Mouse (Mus musculus) hindbrain, embryonic 12.5 days (tissue): ENCODE results near the gene Cxcl1. TPM values are rescaled to one million over a fixed set of nuclear protein-coding genes. Genes with fewer than 3 reads are reported as not detected.

Experiments
- ATAC-seq: fragments of 200-750 bp; cut with Nextera tagmentation; 2 replicates; pipeline ENCODE4 v1.8.0; 2017; ENCODE audit warnings: moderate TSS enrichment; ENCODE audit not compliant: low FRiP score
- H3K27ac ChIP-seq: fragments of 300-500 bp; sonication (generic); 2 replicates; pipeline ENCODE4 v1.5.1; 2016; ENCODE audit warnings: mild to moderate bottlenecking
- H3K27me3 ChIP-seq: fragments of 300-500 bp; sonication (generic); 2 replicates; pipeline ENCODE4 v1.6.1; 2016; ENCODE audit warnings: mild to moderate bottlenecking
- H3K36me3 ChIP-seq: fragments of 300-500 bp; sonication (generic); 2 replicates; pipeline ENCODE4 v1.6.1; 2016; ENCODE audit warnings: mild to moderate bottlenecking
- H3K4me1 ChIP-seq: fragments of 300-500 bp; sonication (generic); 2 replicates; pipeline ENCODE4 v1.6.1; 2016
- H3K4me2 ChIP-seq: fragments of 300-500 bp; sonication (generic); replicated peaks from 2 replicates; pipeline ENCODE4 v1.6.1; 2016; ENCODE audit warnings: mild to moderate bottlenecking
- H3K4me3 ChIP-seq: fragments of 300-500 bp; sonication (generic); 2 replicates; pipeline ENCODE4 v1.5.1; 2016; ENCODE audit warnings: mild to moderate bottlenecking
- H3K9ac ChIP-seq: fragments of 300-500 bp; sonication (generic); 2 replicates; pipeline ENCODE4 v1.6.1; 2016; ENCODE audit warnings: mild to moderate bottlenecking, moderate library complexity
- H3K9me3 ChIP-seq: fragments of 300-500 bp; sonication (generic); replicated peaks from 2 replicates; pipeline ENCODE4 v1.6.1; 2016; ENCODE audit warnings: mild to moderate bottlenecking
- WGBS: fragments of 180-500 bp; shearing (Covaris S2); methylation state at CpG from one replicate; pipeline ENCODE4 v1.1.7; 2016; 5-methylcytosine and 5-hydroxymethylcytosine counted together
- polyA plus RNA-seq: library from polyadenylated mRNA; unstranded; fragments of >200 nt; fragmentation: Nextera tagmentation; extraction: Ambion mirVana; gene quantifications from 2 replicates; pipeline ENCODE4 v1.2.1, GENCODE M21; 2016

The Cxcl1 gene
- polyA plus RNA-seq, 1 experiment from 2014 or later: 0.30 TPM

- 88% methylated on average over 5 of the region's 5 CpGs for WGBS
- no peak for ATAC-seq
- H3K9ac ChIP-seq: no peak overlapping the region
These were observed 8.3 kb downstream of the Cxcl1 start for GRCm38 (mm10) chr5:90899308-90899707.

GRCm38 (mm10) chr5:90900147-90900546 is 9.1 kb downstream of the Cxcl1 start:
- WGBS: 58% methylated on average over 7 of the region's 7 CpGs
- peaks cover 17% of the 10 kb centered on the region for H3K27me3 ChIP-seq
- H3K4me3 ChIP-seq: no peak overlapping the region
- H3K9ac ChIP-seq: no peak overlapping the region
- no peak overlapping the region for H3K4me2 ChIP-seq
- H3K9me3 ChIP-seq: no peaks in the 10 kb centered on the region
- peaks cover 6% of the 10 kb centered on the region for H3K4me1 ChIP-seq
- ATAC-seq: no peak
- H3K27ac ChIP-seq: no peak overlapping the region
- no peaks in the 10 kb centered on the region for H3K36me3 ChIP-seq

More at GRCm38 (mm10) chr5:90899308-90899707, 8.3 kb downstream of the Cxcl1 start:
- Histone ChIP-seq H3K4me1 (peaks cover 6% of the 10 kb centered on the region), H3K27me3 (peaks cover 11% of the 10 kb centered on the region), H3K27ac (no peak overlapping the region), H3K4me3 (no peak overlapping the region), H3K4me2 (no peak overlapping the region), H3K36me3 (no peaks in the 10 kb centered on the region), H3K9me3 (no peaks in the 10 kb centered on the region)

GRCm38 (mm10) chr5:90900688-90901087 is 9.6 kb downstream of the Cxcl1 start:
- no peak overlapping the region for H3K9ac ChIP-seq
- H3K9me3 ChIP-seq: no peaks in the 10 kb centered on the region
- no peak overlapping the region for H3K4me2 ChIP-seq
- no peak overlapping the region for H3K27ac ChIP-seq
- WGBS: 76% methylated on average over 7 of the region's 7 CpGs
- H3K4me3 ChIP-seq: no peak overlapping the region
- no peak for ATAC-seq
- peaks cover 6% of the 10 kb centered on the region for H3K4me1 ChIP-seq
- H3K27me3 ChIP-seq: peaks cover 17% of the 10 kb centered on the region
- no peaks in the 10 kb centered on the region for H3K36me3 ChIP-seq

- Histone ChIP-seq H3K9ac (peak overlapping the region; percentile 8; the same call in 1 of the 2 replicates), H3K4me2 (peak overlapping the region; percentile 62), H3K27ac (no peak overlapping the region), H3K4me3 (peak overlapping the region; percentile 27), H3K27me3 (peaks cover 17% of the 10 kb centered on the region), H3K36me3 (no peaks in the 10 kb centered on the region), H3K4me1 (peaks cover 6% of the 10 kb centered on the region), H3K9me3 (no peaks in the 10 kb centered on the region)
- WGBS: 12% methylated on average over 10 of the region's 10 CpGs
- ATAC-seq: peak; percentile 59; the same call in 1 of the 2 replicates
These were observed 11.6 kb downstream of the Cxcl1 start for GRCm38 (mm10) chr5:90902380-90903260.

DNA sequence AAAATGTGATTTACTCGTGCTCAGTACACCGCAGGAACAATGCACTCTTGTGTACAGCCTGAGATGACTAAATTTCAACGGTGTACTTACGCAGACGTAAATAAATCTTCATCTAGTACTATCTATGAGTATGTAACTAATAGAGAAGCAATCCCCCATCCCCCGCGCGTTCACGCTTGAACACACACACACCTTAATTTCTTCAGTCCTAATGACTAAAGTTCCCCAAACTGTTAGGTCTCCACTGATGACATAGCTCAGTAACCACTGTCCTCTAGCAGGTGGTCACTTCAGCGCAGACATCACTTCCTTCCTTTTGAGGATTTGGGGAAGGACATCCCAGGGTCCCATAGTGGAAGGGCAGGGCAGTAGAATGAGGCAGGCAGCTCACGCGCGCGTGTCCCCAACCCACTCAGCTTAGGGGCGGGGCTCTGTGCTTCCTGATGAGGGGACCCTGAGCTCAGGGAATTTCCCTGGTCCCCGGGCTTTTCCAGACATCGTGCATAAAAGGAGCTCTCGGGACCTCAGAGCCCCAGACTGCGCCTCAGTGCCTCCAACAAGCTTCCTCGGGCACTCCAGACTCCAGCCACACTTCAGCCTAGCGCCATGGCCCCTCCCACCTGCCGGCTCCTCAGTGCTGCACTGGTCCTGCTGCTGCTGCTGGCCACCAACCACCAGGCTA is 12.4 kb downstream of the Cxcl1 start, which contains the start of gene Cxcl2:
Gene Cxcl2, plus strand, starts transcription at position 533 of the 682 bp plus-strand sequence.
- Histone ChIP-seq H3K9ac (peak within 1 kb of the TSS; percentile 8; the same call in 1 of the 2 replicates), H3K36me3 (no peaks in the 10 kb centered on the region), H3K27me3 (peaks cover 17% of the 10 kb centered on the region), H3K27ac (no peak within 1 kb of the TSS), H3K4me2 (peak within 1 kb of the TSS; percentile 62), H3K4me3 (peak within 1 kb of the TSS; percentile 27), H3K9me3 (no peaks in the 10 kb centered on the region), H3K4me1 (peaks cover 6% of the 10 kb centered on the region)
- WGBS: 8% methylated on average over 22 of the region's 22 CpGs
- peak; percentile 76 for ATAC-seq

DNA sequence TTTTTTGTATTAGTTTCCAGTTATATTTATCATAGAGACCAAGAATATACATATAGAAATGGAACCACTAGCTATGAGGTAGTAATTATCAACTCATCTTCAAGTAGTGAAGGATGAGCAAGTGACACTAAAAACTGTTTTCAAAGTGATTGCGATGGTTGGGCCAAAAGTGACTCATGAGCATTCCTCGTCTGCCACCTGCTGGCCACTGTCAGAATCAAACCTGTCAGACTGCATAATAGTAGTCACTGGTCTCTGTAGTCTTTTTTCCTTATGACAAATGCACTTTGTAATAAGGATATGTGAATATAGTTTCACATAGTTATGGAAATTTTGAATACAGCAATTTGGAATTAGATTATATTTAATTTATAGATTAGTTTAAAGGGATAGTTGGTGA is 17.9 kb downstream of the Cxcl1 start:
- H3K9ac ChIP-seq: no peak overlapping the region
- no peaks in the 10 kb centered on the region for H3K9me3 ChIP-seq
- H3K4me1 ChIP-seq: no peaks in the 10 kb centered on the region
- H3K4me2 ChIP-seq: no peak overlapping the region
- H3K4me3 ChIP-seq: no peak overlapping the region
- no peaks in the 10 kb centered on the region for H3K36me3 ChIP-seq
- WGBS: 3% methylated on average over 2 of the region's 2 CpGs
- H3K27ac ChIP-seq: no peak overlapping the region
- H3K27me3 ChIP-seq: peaks cover 9% of the 10 kb centered on the region
- ATAC-seq: no peak

DNA sequence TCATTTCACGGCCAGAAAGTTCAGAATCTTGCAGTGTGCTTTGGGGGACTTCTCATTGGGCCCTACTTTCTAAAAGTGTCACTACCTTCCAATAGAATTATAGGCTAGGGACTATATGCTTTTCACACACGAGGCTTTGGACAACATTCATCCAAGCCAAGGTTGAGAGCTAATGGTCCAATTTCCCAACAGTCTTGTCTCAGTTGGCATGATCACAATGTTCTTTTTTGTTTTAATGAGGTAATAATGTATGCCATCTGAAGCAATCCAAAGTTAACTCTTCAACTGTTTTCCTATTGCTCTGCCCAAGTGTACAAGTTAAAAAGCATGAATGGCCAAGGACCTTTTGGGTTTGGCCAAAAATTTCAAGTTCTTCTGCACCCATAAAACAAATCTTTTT is 28.5 kb downstream of the Cxcl1 start:
- Histone ChIP-seq H3K36me3 (no peaks in the 10 kb centered on the region), H3K4me3 (no peak overlapping the region), H3K9me3 (no peaks in the 10 kb centered on the region), H3K4me1 (no peaks in the 10 kb centered on the region), H3K9ac (no peak overlapping the region), H3K27ac (no peak overlapping the region), H3K4me2 (no peak overlapping the region), H3K27me3 (no peaks in the 10 kb centered on the region)
- 79% methylated on average over 2 of the region's 2 CpGs for WGBS
- no peak for ATAC-seq

DNA sequence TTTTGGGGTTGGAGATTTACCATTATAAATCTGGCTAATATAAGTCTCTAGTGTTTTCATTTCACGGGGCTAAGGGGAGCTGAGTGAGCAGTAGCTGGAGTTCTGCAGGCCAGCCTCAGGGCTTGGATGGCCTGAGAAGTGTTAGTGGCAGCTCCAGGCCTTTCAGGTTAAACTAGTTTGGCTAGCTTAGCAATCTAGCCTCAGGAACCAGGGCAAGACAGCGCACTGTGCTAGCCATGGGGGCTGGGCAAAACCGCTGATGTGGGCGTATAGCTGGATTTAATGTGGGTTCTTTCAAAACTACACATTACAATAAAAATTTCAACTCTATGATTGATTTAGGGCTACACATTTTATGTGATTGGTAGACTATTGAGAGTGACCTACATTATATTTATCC is 31.9 kb downstream of the Cxcl1 start:
- WGBS: 93% methylated on average over 4 of the region's 4 CpGs
- Histone ChIP-seq H3K36me3 (no peaks in the 10 kb centered on the region), H3K9ac (no peak overlapping the region), H3K4me3 (no peak overlapping the region), H3K4me2 (no peak overlapping the region), H3K27me3 (no peaks in the 10 kb centered on the region), H3K9me3 (no peaks in the 10 kb centered on the region), H3K27ac (no peak overlapping the region), H3K4me1 (no peaks in the 10 kb centered on the region)
- ATAC-seq: no peak

DNA sequence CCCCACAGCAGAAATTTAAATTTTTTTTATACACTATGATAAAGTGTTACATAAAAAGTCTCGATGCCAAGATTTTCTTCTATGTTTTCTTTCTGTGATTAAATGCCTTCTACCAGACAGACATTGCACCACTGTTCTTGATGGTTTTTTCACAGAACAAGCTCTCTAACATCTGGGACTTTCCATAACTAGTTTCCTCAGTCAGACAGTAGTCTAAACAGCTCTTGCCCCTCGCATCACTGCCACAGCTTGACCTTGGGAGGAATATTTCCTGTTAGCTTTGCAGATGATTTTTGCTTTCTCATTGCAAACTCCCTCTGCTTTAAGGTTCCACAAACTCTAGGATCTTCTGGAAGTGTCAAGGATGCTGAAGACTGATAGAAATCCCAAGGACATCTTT is 39.5 kb downstream of the Cxcl1 start:
- peaks cover 19% of the 10 kb centered on the region for H3K36me3 ChIP-seq
- peak overlapping the region; percentile 69 for H3K4me2 ChIP-seq
- H3K4me1 ChIP-seq: peaks cover 14% of the 10 kb centered on the region
- peak overlapping the region; percentile 86 for H3K4me3 ChIP-seq
- H3K9me3 ChIP-seq: no peaks in the 10 kb centered on the region
- peak; percentile 18 for ATAC-seq
- peak overlapping the region; percentile 99 for H3K27ac ChIP-seq
- 44% methylated on average over 2 of the region's 2 CpGs for WGBS
- no peaks in the 10 kb centered on the region for H3K27me3 ChIP-seq
- peak overlapping the region; percentile 98 for H3K9ac ChIP-seq

GRCm38 (mm10) chr5:90930971-90931851 is 40.2 kb downstream of the Cxcl1 start, which contains the start of gene Mthfd2l:
Gene Mthfd2l, plus strand, starts transcription at chr5:90931117.
- Histone ChIP-seq H3K4me3 (peak within 1 kb of the TSS; percentile 86), H3K4me1 (peaks cover 14% of the 10 kb centered on the region), H3K9me3 (no peaks in the 10 kb centered on the region), H3K9ac (peak within 1 kb of the TSS; percentile 98), H3K27me3 (no peaks in the 10 kb centered on the region), H3K4me2 (peak within 1 kb of the TSS; percentile 69), H3K36me3 (peaks cover 19% of the 10 kb centered on the region), H3K27ac (peak within 1 kb of the TSS; percentile 99)
- WGBS: under 1% methylated on average over 73 of the region's 79 CpGs
- peak; percentile 98 for ATAC-seq

DNA sequence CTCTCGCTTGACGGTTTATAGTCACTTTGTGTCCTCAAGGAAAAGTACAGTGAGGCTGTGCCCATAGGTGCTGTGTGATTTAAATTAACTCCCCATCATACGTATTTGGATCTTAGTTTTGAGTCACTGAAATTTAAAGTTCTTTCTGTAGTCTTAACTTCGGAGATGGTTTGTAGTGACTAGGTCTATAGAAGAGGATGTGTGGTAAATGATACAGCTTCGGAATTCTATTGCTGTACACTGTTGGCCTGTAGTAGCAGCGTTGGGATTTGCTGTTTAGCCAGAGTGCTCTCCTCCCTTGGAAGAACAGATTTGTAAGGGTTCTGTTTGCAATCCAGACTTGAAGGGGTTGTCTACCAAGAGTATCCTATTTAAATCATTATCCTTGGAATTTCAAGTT is 40.9 kb downstream of the Cxcl1 start:
- peak; percentile 45 for ATAC-seq
- WGBS: 5% methylated on average over 6 of the region's 6 CpGs
- peak overlapping the region; percentile 99 for H3K27ac ChIP-seq
- H3K9me3 ChIP-seq: no peaks in the 10 kb centered on the region
- H3K4me3 ChIP-seq: peak overlapping the region; percentile 86
- peaks cover 14% of the 10 kb centered on the region for H3K4me1 ChIP-seq
- H3K4me2 ChIP-seq: peak overlapping the region; percentile 69
- peaks cover 19% of the 10 kb centered on the region for H3K36me3 ChIP-seq
- H3K27me3 ChIP-seq: no peaks in the 10 kb centered on the region
- H3K9ac ChIP-seq: peak overlapping the region; percentile 98
